Mouse (Mus musculus): ENCODE measurements around the gene Igf1r. TPM values are rescaled to one million over a fixed set of nuclear protein-coding genes. Genes with fewer than 3 reads are reported as not detected.
A peak's percentile ranks its signal among the peaks of the same experiment; 100 is the strongest.

Igf1r gene
- polyA plus RNA-seq, 1 experiment from 2014 or later = 16.3 TPM

DNA sequence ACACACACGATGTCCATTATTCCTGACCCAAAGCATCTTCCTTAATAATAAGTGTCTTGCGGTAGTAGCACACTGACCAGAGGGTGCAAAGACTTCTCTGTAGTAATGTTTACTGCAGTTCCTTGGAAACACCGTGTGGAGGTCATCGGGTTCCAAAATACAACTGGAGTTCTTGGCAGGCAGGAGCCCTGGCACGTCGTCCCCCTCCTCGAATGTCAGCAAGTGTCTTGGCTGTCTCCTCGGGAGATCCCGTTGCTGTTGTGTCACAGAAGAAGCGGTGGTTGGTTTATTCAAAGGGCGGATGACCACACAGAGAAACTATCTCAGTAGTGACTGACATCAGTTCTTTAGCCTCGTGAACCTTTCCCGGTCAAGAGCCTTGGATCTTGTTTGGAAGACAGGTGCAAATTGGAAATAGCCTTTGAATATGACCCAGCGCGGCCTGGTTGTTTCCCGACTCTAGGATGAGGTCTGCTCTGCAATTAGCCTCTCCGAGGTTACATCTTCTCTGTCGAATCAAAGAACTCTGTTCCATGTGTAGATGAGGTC is 263.0 kb downstream of the Igf1r start:
- Histone ChIP-seq H3K9ac (ENCODE audit: low read length) (no peak overlapping the region), H3K4me2 (ENCODE audit: low read length) (no peak overlapping the region), H3K4me3 (ENCODE audit: low read depth, low read length) (no peak overlapping the region), H3K36me3 (ENCODE audit: control insufficient read depth, insufficient read depth, low read length) (peaks cover 77% of the 10 kb centered on the region), H3K9me3 (replicated peaks; ENCODE audit: control insufficient read depth, low read length) (no peaks in the 10 kb centered on the region), H3K4me1 (ENCODE audit: control insufficient read depth, insufficient read depth, low read length) (no peaks in the 10 kb centered on the region), H3K27ac (ENCODE audit: low read depth, low read length) (no peak overlapping the region), H3K27me3 (replicated peaks; ENCODE audit: control insufficient read depth, insufficient read depth, low read length) (no peaks in the 10 kb centered on the region)
- WGBS = 91% methylated on average over 18 of the region's 18 CpGs
- no peak for ATAC-seq
- DNase-seq (ENCODE audit: low spot score) = no peak

DNA sequence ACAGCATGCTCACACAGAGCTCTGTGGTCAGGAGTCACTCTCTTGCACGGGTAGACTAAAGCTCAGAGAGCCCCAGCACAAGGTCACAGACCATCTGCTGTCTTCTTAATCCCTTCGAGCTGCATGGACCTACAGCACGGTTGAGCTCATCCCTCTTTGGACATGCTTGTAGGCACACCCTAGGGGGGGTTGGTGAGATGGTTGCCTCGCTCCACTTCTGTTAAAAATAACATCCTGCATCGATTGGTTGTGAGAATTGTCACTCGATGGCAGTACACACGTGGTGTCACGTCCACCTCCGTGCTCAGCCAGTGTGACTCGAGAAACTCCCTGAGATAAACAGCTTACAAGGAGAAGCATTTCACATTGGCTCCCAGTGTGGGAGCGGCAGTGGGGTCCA is 266.3 kb downstream of the Igf1r start:
- no peak for ATAC-seq
- no peak overlapping the region for H3K4me2 ChIP-seq (ENCODE audit: low read length)
- no peak overlapping the region for H3K9ac ChIP-seq (ENCODE audit: low read length)
- 95% methylated on average over 11 of the region's 11 CpGs for WGBS
- H3K9me3 ChIP-seq (replicated peaks; ENCODE audit: control insufficient read depth, low read length) = no peaks in the 10 kb centered on the region
- DNase-seq (ENCODE audit: low spot score) = no peak
- H3K4me3 ChIP-seq (ENCODE audit: low read depth, low read length) = no peak overlapping the region
- H3K4me1 ChIP-seq (ENCODE audit: control insufficient read depth, insufficient read depth, low read length) = no peaks in the 10 kb centered on the region
- no peaks in the 10 kb centered on the region for H3K27me3 ChIP-seq (replicated peaks; ENCODE audit: control insufficient read depth, insufficient read depth, low read length)
- peaks cover 77% of the 10 kb centered on the region for H3K36me3 ChIP-seq (ENCODE audit: control insufficient read depth, insufficient read depth, low read length)
- H3K27ac ChIP-seq (ENCODE audit: low read depth, low read length) = no peak overlapping the region

DNA sequence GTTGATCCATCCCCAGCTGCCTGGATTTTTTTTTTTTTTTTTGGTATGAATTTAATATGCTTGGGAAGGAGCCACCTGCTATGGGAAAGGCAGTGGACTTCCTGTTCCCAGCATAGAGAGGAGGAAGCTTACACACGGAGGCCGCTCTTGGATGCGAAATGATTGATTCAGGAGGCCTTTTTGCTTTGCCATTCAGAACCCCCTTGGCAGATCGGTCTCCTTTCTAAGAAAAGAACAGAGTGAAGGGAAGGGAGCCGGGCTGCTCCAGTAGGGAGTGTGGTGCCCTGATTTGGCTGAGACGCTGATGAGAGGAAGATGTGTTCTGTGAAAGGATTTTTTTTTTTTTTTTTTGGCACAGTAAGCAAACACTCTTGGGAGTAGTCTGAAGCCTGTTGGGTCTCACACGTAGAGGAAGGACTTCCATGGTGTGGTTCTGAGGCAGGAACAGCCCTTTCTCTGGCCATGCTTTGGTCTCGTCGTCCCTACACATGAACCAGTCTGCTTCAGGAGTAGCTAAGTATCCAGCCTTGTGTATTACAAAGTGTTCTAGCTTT is 269.1 kb downstream of the Igf1r start:
- no peaks in the 10 kb centered on the region for H3K4me1 ChIP-seq (ENCODE audit: control insufficient read depth, insufficient read depth, low read length)
- WGBS = 73% methylated on average over 9 of the region's 9 CpGs
- DNase-seq (ENCODE audit: low spot score) (peak; percentile 35), ATAC-seq (no peak)
- no peaks in the 10 kb centered on the region for H3K9me3 ChIP-seq (replicated peaks; ENCODE audit: control insufficient read depth, low read length)
- no peak overlapping the region for H3K9ac ChIP-seq (ENCODE audit: low read length)
- peaks cover 71% of the 10 kb centered on the region for H3K36me3 ChIP-seq (ENCODE audit: control insufficient read depth, insufficient read depth, low read length)
- H3K27ac ChIP-seq (ENCODE audit: low read depth, low read length) = no peak overlapping the region
- no peak overlapping the region for H3K4me3 ChIP-seq (ENCODE audit: low read depth, low read length)
- no peaks in the 10 kb centered on the region for H3K27me3 ChIP-seq (replicated peaks; ENCODE audit: control insufficient read depth, insufficient read depth, low read length)
- no peak overlapping the region for H3K4me2 ChIP-seq (ENCODE audit: low read length)

DNA sequence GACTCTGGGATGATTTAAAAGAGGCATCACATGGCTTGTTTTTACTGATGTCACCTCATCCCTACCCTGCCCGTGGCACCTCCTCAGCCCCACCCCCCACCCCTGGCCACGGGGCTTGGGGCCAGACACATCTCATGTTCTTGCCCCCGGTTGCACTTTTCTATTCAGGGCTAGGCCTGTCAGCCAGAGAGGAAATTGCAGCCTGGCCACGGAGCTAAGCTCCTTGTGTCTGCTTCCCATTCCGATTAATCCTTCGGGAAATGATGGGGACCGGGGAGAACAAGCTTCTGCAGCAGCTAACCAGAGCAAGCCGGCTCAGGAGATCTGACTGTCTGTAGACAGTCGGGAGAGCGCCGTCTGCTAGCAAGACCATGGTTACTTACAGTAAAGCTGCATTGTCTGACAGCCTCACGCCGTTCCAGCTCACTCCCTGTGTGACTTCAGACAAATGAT is 270.8 kb downstream of the Igf1r start:
- ATAC-seq = no peak
- H3K9me3 ChIP-seq (replicated peaks; ENCODE audit: control insufficient read depth, low read length) = no peaks in the 10 kb centered on the region
- 0 out of 2 replicates have a peak overlapping the region, but pooled peaks have one; percentile 21 for H3K9ac ChIP-seq (ENCODE audit: low read length)
- H3K27me3 ChIP-seq (replicated peaks; ENCODE audit: control insufficient read depth, insufficient read depth, low read length) = no peaks in the 10 kb centered on the region
- H3K27ac ChIP-seq (ENCODE audit: low read depth, low read length) = peak overlapping the region; percentile 55; the same call in 1 of the 2 replicates
- no peaks in the 10 kb centered on the region; the same call in 1 of the 2 replicates for H3K4me1 ChIP-seq (ENCODE audit: control insufficient read depth, insufficient read depth, low read length)
- 63% methylated on average over 13 of the region's 13 CpGs for WGBS
- no peak overlapping the region for H3K4me2 ChIP-seq (ENCODE audit: low read length)
- peak; percentile 38 for DNase-seq (ENCODE audit: low spot score)
- peaks cover 62% of the 10 kb centered on the region for H3K36me3 ChIP-seq (ENCODE audit: control insufficient read depth, insufficient read depth, low read length)
- H3K4me3 ChIP-seq (ENCODE audit: low read depth, low read length) = no peak overlapping the region

DNA sequence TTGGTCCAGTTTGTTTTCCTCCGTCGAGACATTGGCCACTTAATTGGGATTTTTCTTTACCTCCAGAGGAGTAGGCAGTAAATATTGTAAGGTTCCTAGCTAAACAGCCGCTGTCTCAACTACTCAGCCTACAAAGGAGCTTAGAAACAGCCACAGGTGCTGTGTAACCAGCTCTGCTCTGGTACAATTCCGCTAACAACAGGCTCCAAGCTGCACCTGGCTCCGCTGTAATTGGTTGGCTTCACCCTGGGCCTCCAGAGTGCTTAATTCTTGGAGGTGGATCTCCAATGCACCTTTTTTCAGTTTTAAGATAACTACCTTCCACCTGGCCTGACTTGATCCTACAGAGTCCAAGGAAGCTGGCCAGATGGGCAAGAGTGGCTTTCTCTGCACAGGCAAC is 271.4 kb downstream of the Igf1r start:
- H3K4me2 ChIP-seq (ENCODE audit: low read length) = no peak overlapping the region
- WGBS = 92% methylated on average over 5 of the region's 5 CpGs
- H3K4me1 ChIP-seq (ENCODE audit: control insufficient read depth, insufficient read depth, low read length) = peaks cover 3% of the 10 kb centered on the region
- no peaks in the 10 kb centered on the region for H3K9me3 ChIP-seq (replicated peaks; ENCODE audit: control insufficient read depth, low read length)
- H3K27me3 ChIP-seq (replicated peaks; ENCODE audit: control insufficient read depth, insufficient read depth, low read length) = no peaks in the 10 kb centered on the region
- H3K9ac ChIP-seq (ENCODE audit: low read length) = no peak overlapping the region
- ATAC-seq (no peak), DNase-seq (ENCODE audit: low spot score) (no peak)
- H3K4me3 ChIP-seq (ENCODE audit: low read depth, low read length) = no peak overlapping the region
- no peak overlapping the region for H3K27ac ChIP-seq (ENCODE audit: low read depth, low read length)
- peaks cover 56% of the 10 kb centered on the region for H3K36me3 ChIP-seq (ENCODE audit: control insufficient read depth, insufficient read depth, low read length)

DNA sequence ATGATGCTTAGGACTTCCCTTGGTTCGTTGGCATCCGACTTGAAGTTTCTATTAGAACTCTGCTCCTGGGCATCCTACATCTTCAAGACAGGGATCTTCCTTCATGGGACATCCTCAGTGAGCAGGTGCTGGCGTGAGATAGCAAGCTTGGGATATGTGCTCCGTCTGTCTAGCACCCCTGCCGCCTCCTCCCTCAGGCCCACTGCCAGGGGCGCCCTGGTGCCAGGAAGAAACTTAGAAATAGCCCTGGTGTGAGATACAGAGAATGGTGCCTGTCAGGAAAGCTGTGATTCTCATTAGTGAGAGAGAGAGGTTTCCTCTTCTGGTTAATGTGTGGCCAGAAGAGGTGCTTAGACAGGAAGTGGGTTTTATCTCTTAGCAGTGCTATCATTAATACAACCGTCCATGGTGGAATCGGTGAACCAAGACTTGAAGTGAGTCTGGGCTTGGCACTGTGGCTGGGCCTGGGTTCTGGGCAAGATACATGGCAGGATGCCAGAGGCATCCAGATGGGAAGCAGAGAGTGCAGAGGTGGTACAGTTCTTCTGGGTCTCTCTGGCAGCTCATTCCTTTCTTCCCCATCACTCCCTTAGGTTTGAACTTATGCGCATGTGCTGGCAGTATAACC is 272.9 kb downstream of the Igf1r start:
- Histone ChIP-seq H3K4me1 (ENCODE audit: control insufficient read depth, insufficient read depth, low read length) (peaks cover 3% of the 10 kb centered on the region), H3K36me3 (ENCODE audit: control insufficient read depth, insufficient read depth, low read length) (peaks cover 53% of the 10 kb centered on the region), H3K27me3 (replicated peaks; ENCODE audit: control insufficient read depth, insufficient read depth, low read length) (no peaks in the 10 kb centered on the region), H3K4me3 (ENCODE audit: low read depth, low read length) (no peak overlapping the region), H3K4me2 (ENCODE audit: low read length) (no peak overlapping the region), H3K27ac (ENCODE audit: low read depth, low read length) (peak overlapping the region; percentile 36; the same call in 1 of the 2 replicates), H3K9me3 (replicated peaks; ENCODE audit: control insufficient read depth, low read length) (no peaks in the 10 kb centered on the region), H3K9ac (ENCODE audit: low read length) (no peak overlapping the region)
- 83% methylated on average over 9 of the region's 9 CpGs for WGBS
- ATAC-seq = no peak; the same call in 1 of the 2 replicates
- DNase-seq (ENCODE audit: low spot score) = no peak

DNA sequence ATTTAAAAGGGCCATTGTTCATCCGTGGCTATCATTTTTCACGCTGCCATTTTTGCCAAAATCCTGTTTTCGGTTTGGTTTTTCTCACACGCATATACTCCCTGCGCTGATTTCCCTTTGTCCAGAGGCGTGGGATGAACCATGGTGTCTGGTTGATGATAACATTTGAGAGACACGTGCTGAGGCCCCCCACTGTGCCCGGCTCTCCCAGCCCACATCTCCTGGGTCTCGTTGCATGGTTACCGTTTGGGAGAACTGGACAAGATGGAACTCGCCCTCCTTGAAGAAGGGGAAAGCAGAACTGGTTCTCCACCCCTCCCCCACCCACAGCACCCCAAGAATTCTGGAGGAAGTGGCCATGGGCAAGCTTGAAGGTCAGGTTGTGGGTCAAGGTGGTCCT is 274.4 kb downstream of the Igf1r start:
- no peak overlapping the region for H3K9ac ChIP-seq (ENCODE audit: low read length)
- no peak overlapping the region for H3K4me2 ChIP-seq (ENCODE audit: low read length)
- no peak overlapping the region for H3K27ac ChIP-seq (ENCODE audit: low read depth, low read length)
- H3K36me3 ChIP-seq (ENCODE audit: control insufficient read depth, insufficient read depth, low read length) = peaks cover 57% of the 10 kb centered on the region
- no peaks in the 10 kb centered on the region for H3K9me3 ChIP-seq (replicated peaks; ENCODE audit: control insufficient read depth, low read length)
- peaks cover 3% of the 10 kb centered on the region for H3K4me1 ChIP-seq (ENCODE audit: control insufficient read depth, insufficient read depth, low read length)
- DNase-seq (ENCODE audit: low spot score) (no peak), ATAC-seq (no peak)
- WGBS = 86% methylated on average over 11 of the region's 11 CpGs
- H3K27me3 ChIP-seq (replicated peaks; ENCODE audit: control insufficient read depth, insufficient read depth, low read length) = no peaks in the 10 kb centered on the region
- H3K4me3 ChIP-seq (ENCODE audit: low read depth, low read length) = no peak overlapping the region

DNA sequence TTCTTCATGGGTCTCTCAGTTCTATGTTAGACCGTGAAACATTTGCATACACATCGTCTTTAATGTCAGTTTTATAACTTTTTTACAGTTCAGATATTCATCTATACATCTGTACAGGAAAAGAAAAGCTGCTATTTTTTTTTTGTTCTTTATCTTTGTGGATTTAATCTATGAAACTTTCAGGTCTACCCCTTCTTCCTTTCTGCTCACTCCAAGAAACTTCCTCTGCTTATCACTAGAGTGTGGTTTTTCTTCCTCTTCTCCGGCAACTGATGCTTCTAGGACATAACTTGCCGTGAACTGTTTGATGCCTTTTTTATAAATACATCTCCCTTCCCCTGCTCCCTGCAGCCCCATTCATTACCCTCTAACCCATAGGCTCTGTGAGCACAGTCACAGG is 275.0 kb downstream of the Igf1r start:
- Histone ChIP-seq H3K9ac (ENCODE audit: low read length) (no peak overlapping the region), H3K4me3 (ENCODE audit: low read depth, low read length) (no peak overlapping the region), H3K27ac (ENCODE audit: low read depth, low read length) (no peak overlapping the region), H3K4me2 (ENCODE audit: low read length) (no peak overlapping the region), H3K4me1 (ENCODE audit: control insufficient read depth, insufficient read depth, low read length) (peaks cover 3% of the 10 kb centered on the region), H3K27me3 (replicated peaks; ENCODE audit: control insufficient read depth, insufficient read depth, low read length) (no peaks in the 10 kb centered on the region), H3K36me3 (ENCODE audit: control insufficient read depth, insufficient read depth, low read length) (peaks cover 53% of the 10 kb centered on the region), H3K9me3 (replicated peaks; ENCODE audit: control insufficient read depth, low read length) (no peaks in the 10 kb centered on the region)
- no peak for ATAC-seq
- WGBS = 90% methylated on average over 4 of the region's 4 CpGs
- DNase-seq (ENCODE audit: low spot score) = no peak

DNA sequence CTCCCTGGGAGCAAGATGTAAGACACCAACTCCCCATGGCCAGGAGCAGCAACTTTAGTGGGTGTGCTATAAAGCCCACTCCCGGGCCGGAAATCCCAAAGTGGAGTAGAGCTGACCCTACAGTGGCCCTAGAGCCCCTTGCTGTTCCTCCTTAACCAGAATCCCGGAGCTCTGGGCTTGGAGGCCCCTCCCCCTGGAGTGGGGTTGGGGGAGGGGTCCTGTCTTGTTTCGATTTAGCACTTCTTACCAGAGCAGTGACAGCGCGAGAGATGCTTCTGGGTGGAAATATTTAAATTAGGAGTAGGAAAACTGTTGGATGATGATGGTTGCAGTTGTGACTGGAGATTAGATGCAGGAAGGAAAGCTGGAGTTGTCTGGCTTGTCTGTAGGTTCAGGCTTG is 275.9 kb downstream of the Igf1r start:
- Histone ChIP-seq H3K27ac (ENCODE audit: low read depth, low read length) (no peak overlapping the region), H3K36me3 (ENCODE audit: control insufficient read depth, insufficient read depth, low read length) (peaks cover 46% of the 10 kb centered on the region), H3K27me3 (replicated peaks; ENCODE audit: control insufficient read depth, insufficient read depth, low read length) (no peaks in the 10 kb centered on the region), H3K9ac (ENCODE audit: low read length) (no peak overlapping the region), H3K4me1 (ENCODE audit: control insufficient read depth, insufficient read depth, low read length) (peaks cover 3% of the 10 kb centered on the region), H3K4me3 (ENCODE audit: low read depth, low read length) (no peak overlapping the region), H3K9me3 (replicated peaks; ENCODE audit: control insufficient read depth, low read length) (no peaks in the 10 kb centered on the region), H3K4me2 (ENCODE audit: low read length) (no peak overlapping the region)
- DNase-seq (ENCODE audit: low spot score) = peak; percentile 41
- peak; percentile 31; the same call in 1 of the 2 replicates for ATAC-seq
- 36% methylated on average over 6 of the region's 6 CpGs for WGBS

Data from forebrain, embryonic 14.5 days (tissue).